23 mouse cellular contexts compared by ENCODE assay signal in genomic region chr2:38923911-38924310, GRCm38 (mm10). TPM values are rescaled to one million over a fixed set of nuclear protein-coding genes. Genes with fewer than 3 reads are reported as not detected.
DNase-seq lines count a peak whose midpoint lies in the region; ATAC-seq and TF ChIP-seq lines count a peak whose summit lies in the region.
"Had no signal": no experiment of that assay in that cellular context is flagged by ENCODE, and none has a peak within 500 bp of the region (broad histone marks: within the 10 kb centered on the region; RNA-seq: fewer than 3 reads in every experiment).

No protein-coding gene starts in this region.

- WGBS in forebrain, embryonic 14.5 days: 22% methylated on average over 2 of the region's 2 CpGs
- 22% methylated on average over 2 of the region's 2 CpGs for WGBS in forebrain, embryonic 15.5 days
- 56% methylated on average over 2 of the region's 2 CpGs for WGBS in kidney, postnatal 0 days
- 51% methylated on average over 2 of the region's 2 CpGs for WGBS in kidney, embryonic 16.5 days
- 64% methylated on average over 2 of the region's 2 CpGs for WGBS in stomach, embryonic 14.5 days
- 77% methylated on average over 2 of the region's 2 CpGs for WGBS in stomach, postnatal 0 days
- WGBS in neural tube, embryonic 15.5 days: 28% methylated on average over 2 of the region's 2 CpGs

- no peaks in the 10 kb centered on the region for H3K9me3 ChIP-seq in forebrain, embryonic 14.5 days (replicated peaks; ENCODE audit: control insufficient read depth, low read length)
- H3K9me3 ChIP-seq in forebrain, embryonic 15.5 days: no peaks in the 10 kb centered on the region
- H3K9me3 ChIP-seq in kidney, postnatal 0 days (replicated peaks; ENCODE audit: low read length): no peaks in the 10 kb centered on the region
- no peaks in the 10 kb centered on the region for H3K9me3 ChIP-seq in kidney, embryonic 16.5 days (ENCODE audit: low read length)
- H3K9me3 ChIP-seq in stomach, embryonic 14.5 days (ENCODE audit: control insufficient read depth, low read depth, low read length): no peaks in the 10 kb centered on the region
- no peaks in the 10 kb centered on the region for H3K9me3 ChIP-seq in stomach, postnatal 0 days (ENCODE audit: control insufficient read depth, low read length)
- no peaks in the 10 kb centered on the region for H3K9me3 ChIP-seq in neural tube, embryonic 15.5 days (replicated peaks)
- H3K9me3 ChIP-seq: embryonic facial prominence, embryonic 12.5 days; forebrain, embryonic 12.5 days; heart, embryonic 15.5 days; limb, embryonic 10.5 days; liver, embryonic 15.5 days; stomach, embryonic 15.5 days had no signal

- TF ChIP-seq CTCF in kidney, postnatal 0 days (IDR thresholded peaks at IDR 0.05; ENCODE audit: low read depth): no peak
- TF ChIP-seq CTCF in stomach, postnatal 0 days (IDR thresholded peaks at IDR 0.05; ENCODE audit: low read depth): no peak

- peaks cover 10% of the 10 kb centered on the region for H3K4me1 ChIP-seq in forebrain, embryonic 14.5 days (ENCODE audit: control insufficient read depth, insufficient read depth, low read length)
- peaks cover 20% of the 10 kb centered on the region for H3K4me1 ChIP-seq in forebrain, embryonic 15.5 days
- H3K4me1 ChIP-seq in kidney, postnatal 0 days (replicated peaks; ENCODE audit: insufficient read depth, low read length): no peaks in the 10 kb centered on the region; the same call in 1 of the 2 replicates
- H3K4me1 ChIP-seq in kidney, embryonic 16.5 days (ENCODE audit: insufficient read depth, low read length): peaks cover 6% of the 10 kb centered on the region; the same call in 1 of the 2 replicates
- no peaks in the 10 kb centered on the region for H3K4me1 ChIP-seq in stomach, embryonic 14.5 days (ENCODE audit: control insufficient read depth, insufficient read depth, low read length)
- no peaks in the 10 kb centered on the region for H3K4me1 ChIP-seq in stomach, postnatal 0 days (replicated peaks; ENCODE audit: control insufficient read depth, insufficient read depth)
- peaks cover 17% of the 10 kb centered on the region for H3K4me1 ChIP-seq in neural tube, embryonic 15.5 days
- H3K4me1 ChIP-seq: stomach, embryonic 15.5 days had no signal

- H3K4me3 ChIP-seq in forebrain, embryonic 14.5 days (ENCODE audit: low read depth, low read length): peak overlapping the region; percentile 83; the same call in 1 of the 2 replicates
- no peak overlapping the region for H3K4me3 ChIP-seq in forebrain, embryonic 15.5 days
- H3K4me3 ChIP-seq in kidney, postnatal 0 days (replicated peaks; ENCODE audit: low read depth, low read length): no peak overlapping the region
- H3K4me3 ChIP-seq in kidney, embryonic 16.5 days (ENCODE audit: low read length): no peak overlapping the region
- no peak overlapping the region for H3K4me3 ChIP-seq in stomach, embryonic 14.5 days (ENCODE audit: low read depth, low read length)
- no peak overlapping the region for H3K4me3 ChIP-seq in stomach, postnatal 0 days (ENCODE audit: low read depth, low read length)
- H3K4me3 ChIP-seq in neural tube, embryonic 15.5 days (replicated peaks): no peak overlapping the region

- H3K9ac ChIP-seq in forebrain, embryonic 14.5 days (ENCODE audit: low read length): no peak overlapping the region
- no peak overlapping the region for H3K9ac ChIP-seq in forebrain, embryonic 15.5 days (replicated peaks)
- H3K9ac ChIP-seq in kidney, postnatal 0 days (ENCODE audit: low read depth, low read length): no peak overlapping the region
- H3K9ac ChIP-seq in kidney, embryonic 16.5 days (replicated peaks; ENCODE audit: low read length): no peak overlapping the region
- no peak overlapping the region for H3K9ac ChIP-seq in stomach, embryonic 14.5 days (replicated peaks; ENCODE audit: low read depth, low read length)
- H3K9ac ChIP-seq in stomach, postnatal 0 days (ENCODE audit: low read length): no peak overlapping the region
- H3K9ac ChIP-seq in neural tube, embryonic 15.5 days (replicated peaks): no peak overlapping the region
- H3K9ac ChIP-seq: embryonic facial prominence, embryonic 12.5 days; forebrain, embryonic 12.5 days; heart, embryonic 15.5 days; liver, embryonic 15.5 days; stomach, embryonic 15.5 days had no signal

- no peak for DNase-seq in forebrain, embryonic 14.5 days (ENCODE audit: low spot score)
- peak; percentile 32 for DNase-seq in kidney, postnatal 0 days (ENCODE audit: low spot score)
- no peak for DNase-seq in stomach, postnatal 0 days (ENCODE audit: low spot score)
- DNase-seq in left cerebral cortex, adult 11 months (ENCODE audit: low spot score): no peak
- DNase-seq: adrenal gland, postnatal 25 days; cerebellum, adult 11 months; heart, postnatal 36 days; kidney, adult 18-20 months; kidney, postnatal 10 days; liver; thymus, adult 18-20 months; thymus, postnatal 4 days had no signal

- no peaks in the 10 kb centered on the region for H3K36me3 ChIP-seq in forebrain, embryonic 14.5 days (ENCODE audit: control insufficient read depth, insufficient read depth, low read length)
- no peaks in the 10 kb centered on the region for H3K36me3 ChIP-seq in forebrain, embryonic 15.5 days
- H3K36me3 ChIP-seq in kidney, postnatal 0 days (ENCODE audit: insufficient read depth, low read length): no peaks in the 10 kb centered on the region
- H3K36me3 ChIP-seq in kidney, embryonic 16.5 days (ENCODE audit: insufficient read depth, low read length): no peaks in the 10 kb centered on the region
- H3K36me3 ChIP-seq in stomach, embryonic 14.5 days (ENCODE audit: control insufficient read depth, insufficient read depth, low read length): no peaks in the 10 kb centered on the region
- H3K36me3 ChIP-seq in stomach, postnatal 0 days (ENCODE audit: control insufficient read depth, insufficient read depth, low read length): no peaks in the 10 kb centered on the region
- H3K36me3 ChIP-seq in neural tube, embryonic 15.5 days: no peaks in the 10 kb centered on the region
- H3K36me3 ChIP-seq: embryonic facial prominence, embryonic 12.5 days; forebrain, embryonic 12.5 days; heart, embryonic 15.5 days; limb, embryonic 10.5 days; liver, embryonic 15.5 days; stomach, embryonic 15.5 days had no signal

- no peak for ATAC-seq in forebrain, embryonic 14.5 days
- no peak for ATAC-seq in forebrain, embryonic 15.5 days (replicated peaks)
- no peak for ATAC-seq in kidney, postnatal 0 days (replicated peaks; ENCODE audit: low FRiP score, low read depth)
- ATAC-seq in kidney, embryonic 16.5 days (ENCODE audit: low FRiP score, low TSS enrichment): no peak
- no peak for ATAC-seq in stomach, embryonic 14.5 days (ENCODE audit: insufficient number of reproducible peaks, insufficient read depth, low FRiP score, low read depth)
- ATAC-seq in stomach, postnatal 0 days (ENCODE audit: low FRiP score, low TSS enrichment): no peak
- ATAC-seq in neural tube, embryonic 15.5 days (ENCODE audit: low FRiP score): no peak

- peaks cover 21% of the 10 kb centered on the region for H3K27me3 ChIP-seq in forebrain, embryonic 14.5 days (replicated peaks; ENCODE audit: control insufficient read depth, insufficient read depth, low read length)
- peaks cover 15% of the 10 kb centered on the region; the same call in 1 of the 2 replicates for H3K27me3 ChIP-seq in forebrain, embryonic 15.5 days
- H3K27me3 ChIP-seq in kidney, postnatal 0 days (ENCODE audit: insufficient read depth, low read length): peaks cover 6% of the 10 kb centered on the region; the same call in 1 of the 2 replicates
- H3K27me3 ChIP-seq in kidney, embryonic 16.5 days (ENCODE audit: insufficient read depth, low read length): peaks cover 9% of the 10 kb centered on the region
- no peaks in the 10 kb centered on the region for H3K27me3 ChIP-seq in stomach, embryonic 14.5 days (ENCODE audit: control insufficient read depth, insufficient read depth, low read length)
- H3K27me3 ChIP-seq in stomach, postnatal 0 days (ENCODE audit: control insufficient read depth, insufficient read depth, low read length): no peaks in the 10 kb centered on the region
- no peaks in the 10 kb centered on the region for H3K27me3 ChIP-seq in neural tube, embryonic 15.5 days (replicated peaks)
- H3K27me3 ChIP-seq: embryonic facial prominence, embryonic 12.5 days had no signal

- H3K4me2 ChIP-seq in forebrain, embryonic 14.5 days (ENCODE audit: low read length): no peak overlapping the region
- no peak overlapping the region for H3K4me2 ChIP-seq in forebrain, embryonic 15.5 days (replicated peaks)
- H3K4me2 ChIP-seq in kidney, postnatal 0 days (ENCODE audit: low read length): no peak overlapping the region
- H3K4me2 ChIP-seq in kidney, embryonic 16.5 days (replicated peaks; ENCODE audit: low read depth, low read length): no peak overlapping the region
- H3K4me2 ChIP-seq in stomach, embryonic 14.5 days (replicated peaks; ENCODE audit: low read depth, low read length): peak overlapping the region; percentile 88; the same call in 1 of the 2 replicates
- no peak overlapping the region for H3K4me2 ChIP-seq in stomach, postnatal 0 days (replicated peaks; ENCODE audit: low read depth)
- H3K4me2 ChIP-seq in neural tube, embryonic 15.5 days: peak overlapping the region; percentile 96

- H3K27ac ChIP-seq in forebrain, embryonic 14.5 days (ENCODE audit: low read depth, low read length): no peak overlapping the region
- H3K27ac ChIP-seq in forebrain, embryonic 15.5 days (replicated peaks): no peak overlapping the region
- H3K27ac ChIP-seq in kidney, postnatal 0 days: no peak overlapping the region
- no peak overlapping the region for H3K27ac ChIP-seq in kidney, embryonic 16.5 days (ENCODE audit: low read length)
- H3K27ac ChIP-seq in stomach, embryonic 14.5 days (ENCODE audit: low read length): no peak overlapping the region
- H3K27ac ChIP-seq in stomach, postnatal 0 days (replicated peaks): no peak overlapping the region
- no peak overlapping the region for H3K27ac ChIP-seq in neural tube, embryonic 15.5 days (replicated peaks)
- H3K27ac ChIP-seq: embryonic facial prominence, embryonic 12.5 days; forebrain, embryonic 12.5 days; heart, embryonic 15.5 days; limb, embryonic 10.5 days; liver, embryonic 15.5 days; macrophage; stomach, embryonic 15.5 days had no signal

- no peak for TF ChIP-seq EP300 in stomach, postnatal 0 days (optimal IDR thresholded peaks at IDR 0.05)

RNA-seq across cellular contexts. Expression of gene Nr6a1, which starts 3.6 kb away (rescaled TPM):
- 0.67 and 0.95 TPM in 2 replicates for polyA plus RNA-seq in forebrain, embryonic 14.5 days (2014; fragmentation: Nextera tagmentation; extraction: Ambion mirVana)
- 1.1 and 1.7 TPM in 2 replicates for polyA plus RNA-seq in forebrain, embryonic 15.5 days (2015; fragmentation: Nextera tagmentation; extraction: Ambion mirVana)
- polyA plus RNA-seq in kidney, postnatal 0 days (2015; fragmentation: Nextera tagmentation; extraction: Ambion mirVana): 0.51 TPM in 2 replicates
- polyA plus RNA-seq in kidney, embryonic 16.5 days (2015; fragmentation: Nextera tagmentation; extraction: Ambion mirVana): 0.94 and 1.2 TPM in 2 replicates
- 2.6 and 3.3 TPM in 2 replicates for polyA plus RNA-seq in stomach, embryonic 14.5 days (2014; fragmentation: Nextera tagmentation; extraction: Ambion mirVana)
- 0.59 and 1.2 TPM in 2 replicates for polyA plus RNA-seq in stomach, postnatal 0 days (2015; fragmentation: Nextera tagmentation; extraction: Ambion mirVana)
- polyA plus RNA-seq in neural tube, embryonic 15.5 days (2015; fragmentation: Nextera tagmentation; extraction: Ambion mirVana): 2.3 TPM in 2 replicates

RNA-seq across cellular contexts. Expression of gene Olfml2a, which starts 7.9 kb away (rescaled TPM):
- 1.9 and 2.5 TPM in 2 replicates for polyA plus RNA-seq in forebrain, embryonic 14.5 days (2014; fragmentation: Nextera tagmentation; extraction: Ambion mirVana)
- 1.7 and 1.8 TPM in 2 replicates for polyA plus RNA-seq in forebrain, embryonic 15.5 days (2015; fragmentation: Nextera tagmentation; extraction: Ambion mirVana)
- polyA plus RNA-seq in kidney, postnatal 0 days (2015; fragmentation: Nextera tagmentation; extraction: Ambion mirVana): 2.4 and 2.7 TPM in 2 replicates
- polyA plus RNA-seq in kidney, embryonic 16.5 days (2015; fragmentation: Nextera tagmentation; extraction: Ambion mirVana): 5.0 and 5.4 TPM in 2 replicates
- polyA plus RNA-seq in stomach, embryonic 14.5 days (2014; fragmentation: Nextera tagmentation; extraction: Ambion mirVana): 3.5 and 3.6 TPM in 2 replicates
- 2.7 and 3.5 TPM in 2 replicates for polyA plus RNA-seq in stomach, postnatal 0 days (2015; fragmentation: Nextera tagmentation; extraction: Ambion mirVana)
- 7.1 and 8.4 TPM in 2 replicates for polyA plus RNA-seq in neural tube, embryonic 15.5 days (2015; fragmentation: Nextera tagmentation; extraction: Ambion mirVana)
- polyA plus RNA-seq: macrophage had no signal

Comparison
In these comparisons a context has a peak if more than half of its experiments do, and no peak if none do; other contexts are left out.
1. H3K4me2 ChIP-seq: peak in stomach, embryonic 14.5 days (single experiment) and neural tube, embryonic 15.5 days (single experiment); none in forebrain, embryonic 14.5 days (single experiment), forebrain, embryonic 15.5 days (single experiment), kidney, postnatal 0 days (single experiment), kidney, embryonic 16.5 days (single experiment) and stomach, postnatal 0 days (single experiment).